Mouse (Mus musculus): ENCODE measurements at regions not wholly inside any gene's neighbourhood (a gene's known extent, or its start where the extent isn't known, plus 50 kb on each side); places are given as distances from the start of the nearest gene placed in this dataset.

GRCm38 (mm10) chr5:44975456-44976195, 176.1 kb upstream of the Ldb2 start:
- Histone ChIP-seq H3K4me2 (no peak overlapping the region), H3K9me3 (no peaks in the 10 kb centered on the region), H3K27me3 (no peaks in the 10 kb centered on the region), H3K9ac (no peak overlapping the region), H3K27ac (replicated peaks) (peak overlapping the region; percentile 35; the same call in 1 of the 2 replicates), H3K4me1 (replicated peaks) (no peaks in the 10 kb centered on the region; the same call in 1 of the 2 replicates), H3K36me3 (no peaks in the 10 kb centered on the region), H3K4me3 (no peak overlapping the region)
- 32% methylated on average over 9 of the region's 9 CpGs for WGBS
- ATAC-seq (ENCODE audit: low read depth), result no peak

DNA sequence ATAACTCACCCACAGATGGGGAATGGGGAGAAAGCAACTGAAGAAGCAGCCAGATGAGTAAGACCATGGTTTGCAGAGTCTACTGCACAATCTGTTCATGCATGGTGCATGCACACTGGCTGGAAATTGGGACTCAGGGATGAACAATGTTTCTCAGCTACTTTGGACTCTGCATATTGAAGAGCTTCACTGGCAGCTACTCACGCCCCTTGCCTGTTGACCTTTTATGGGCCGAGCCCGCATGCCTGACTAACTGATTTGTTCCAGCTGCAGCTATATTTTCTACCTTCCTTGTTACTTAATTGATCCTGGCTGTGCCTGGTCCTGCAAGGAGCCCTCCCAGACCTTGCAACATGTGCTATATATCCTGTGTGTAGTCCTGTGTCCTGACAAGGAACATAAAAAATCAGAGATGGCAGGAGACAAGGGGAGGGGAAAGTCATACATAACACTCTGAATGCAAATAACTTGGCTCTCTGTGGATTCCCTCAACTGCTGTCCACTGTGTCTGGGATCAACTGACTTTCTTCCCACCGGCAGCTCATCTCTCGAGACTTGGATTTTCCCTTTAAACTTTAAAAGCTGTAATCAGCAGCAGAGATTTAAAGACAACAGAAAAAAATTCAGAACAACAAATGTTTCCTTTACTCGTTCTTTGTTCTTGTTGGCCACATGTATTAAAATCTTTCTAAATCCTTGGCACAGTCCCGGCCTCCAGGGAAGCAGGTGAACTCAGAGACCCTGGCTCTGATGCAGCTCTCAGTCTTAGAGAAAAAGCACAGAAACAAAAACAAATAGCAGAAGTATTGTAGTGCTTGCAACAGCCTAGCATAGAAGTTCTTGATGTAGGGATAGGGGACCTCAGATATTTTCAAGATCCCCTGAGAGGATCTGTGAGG, 143.8 kb upstream of the Ldb2 start:
- Histone ChIP-seq H3K4me2 (no peak overlapping the region), H3K4me3 (no peak overlapping the region), H3K36me3 (no peaks in the 10 kb centered on the region), H3K27ac (replicated peaks) (peak overlapping the region; percentile 42), H3K9ac (no peak overlapping the region), H3K9me3 (0 out of 2 replicates have a peak, but pooled peaks cover 9% of the 10 kb centered on the region), H3K4me1 (replicated peaks) (peaks cover 17% of the 10 kb centered on the region), H3K27me3 (0 out of 2 replicates have a peak, but pooled peaks cover 2% of the 10 kb centered on the region)
- WGBS, result 10% methylated on average over 7 of the region's 7 CpGs
- ATAC-seq (ENCODE audit: low read depth), result peak; percentile 90

- Histone ChIP-seq H3K27me3 (0 out of 2 replicates have a peak, but pooled peaks cover 2% of the 10 kb centered on the region), H3K4me1 (replicated peaks) (peaks cover 17% of the 10 kb centered on the region), H3K27ac (replicated peaks) (peak overlapping the region; percentile 42; the same call in 1 of the 2 replicates), H3K4me2 (no peak overlapping the region), H3K4me3 (no peak overlapping the region), H3K36me3 (no peaks in the 10 kb centered on the region), H3K9ac (no peak overlapping the region), H3K9me3 (0 out of 2 replicates have a peak, but pooled peaks cover 9% of the 10 kb centered on the region)
- ATAC-seq (ENCODE audit: low read depth), result no peak
- WGBS, result 34% methylated on average over 2 of the region's 2 CpGs
Measured at GRCm38 (mm10) chr5:44942575-44942974, 143.1 kb upstream of the Ldb2 start.

- no peak for ATAC-seq (ENCODE audit: low read depth)
- H3K4me1 ChIP-seq (replicated peaks), result no peaks in the 10 kb centered on the region
- H3K9me3 ChIP-seq, result no peaks in the 10 kb centered on the region
- no peak overlapping the region for H3K9ac ChIP-seq
- WGBS, result 12% methylated on average over 2 of the region's 2 CpGs
- no peak overlapping the region for H3K4me2 ChIP-seq
- H3K27me3 ChIP-seq, result no peaks in the 10 kb centered on the region
- H3K36me3 ChIP-seq, result no peaks in the 10 kb centered on the region
- H3K4me3 ChIP-seq, result no peak overlapping the region
- no peak overlapping the region for H3K27ac ChIP-seq (replicated peaks)
Measured at GRCm38 (mm10) chr5:44925476-44925875, 126.0 kb upstream of the Ldb2 start.

DNA sequence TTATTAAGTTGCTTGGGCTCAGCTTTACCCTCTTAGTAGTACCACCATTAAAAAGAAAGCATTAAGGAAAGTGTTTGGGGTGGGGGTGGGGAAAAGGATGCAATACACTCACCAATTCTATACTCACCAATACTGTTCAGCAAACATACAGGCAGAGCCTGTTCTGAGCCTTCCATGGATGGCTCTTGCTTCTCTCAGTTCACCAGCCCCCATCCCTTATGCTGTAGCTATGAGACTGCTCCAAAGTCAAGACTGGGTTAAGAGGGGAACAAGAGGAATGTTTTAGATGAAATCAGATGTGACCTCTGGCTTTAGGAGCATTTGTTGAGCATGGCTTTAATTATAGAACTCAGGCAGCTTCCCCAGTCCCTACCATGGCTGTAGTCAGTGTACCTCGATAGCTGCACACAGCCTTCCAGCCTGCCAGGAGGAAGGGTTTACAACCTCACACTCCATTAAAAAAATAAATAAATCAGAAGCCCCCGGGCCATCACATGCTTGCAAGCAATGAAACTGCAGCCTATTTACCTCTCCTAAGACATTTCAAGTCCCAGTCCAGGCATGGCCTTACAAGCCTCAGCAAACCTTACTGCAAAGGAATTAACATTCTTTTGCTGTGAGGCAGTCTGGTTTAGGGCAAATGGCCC, 122.8 kb upstream of the Ldb2 start:
- Histone ChIP-seq H3K9me3 (no peaks in the 10 kb centered on the region), H3K9ac (no peak overlapping the region), H3K27ac (replicated peaks) (0 out of 2 replicates have a peak overlapping the region, but pooled peaks have one; percentile 4), H3K27me3 (no peaks in the 10 kb centered on the region), H3K4me2 (no peak overlapping the region), H3K4me3 (no peak overlapping the region), H3K36me3 (no peaks in the 10 kb centered on the region), H3K4me1 (replicated peaks) (peaks cover 3% of the 10 kb centered on the region; the same call in 1 of the 2 replicates)
- 38% methylated on average over 2 of the region's 2 CpGs for WGBS
- ATAC-seq (ENCODE audit: low read depth), result peak; percentile 43; the same call in 1 of the 2 replicates

DNA sequence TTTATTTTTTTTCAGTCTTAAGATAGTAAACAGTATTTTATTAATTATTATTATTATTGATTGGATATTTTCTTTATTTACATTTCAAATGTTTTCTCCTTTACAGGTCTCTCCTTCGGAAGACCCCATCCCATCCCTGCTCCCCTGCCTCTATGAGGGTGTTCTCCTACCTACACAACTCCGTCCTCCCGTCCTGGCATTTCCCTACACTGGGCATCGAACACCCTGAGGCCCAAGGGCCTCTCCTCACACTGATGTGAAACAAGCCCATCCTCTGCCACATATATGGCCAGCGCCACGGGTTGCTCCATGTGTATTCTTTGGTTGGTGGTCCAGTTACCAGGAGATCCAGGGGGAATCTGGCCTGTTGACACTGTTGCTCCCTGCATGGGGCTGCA, 118.3 kb upstream of the Ldb2 start:
- no peaks in the 10 kb centered on the region for H3K27me3 ChIP-seq

DNA sequence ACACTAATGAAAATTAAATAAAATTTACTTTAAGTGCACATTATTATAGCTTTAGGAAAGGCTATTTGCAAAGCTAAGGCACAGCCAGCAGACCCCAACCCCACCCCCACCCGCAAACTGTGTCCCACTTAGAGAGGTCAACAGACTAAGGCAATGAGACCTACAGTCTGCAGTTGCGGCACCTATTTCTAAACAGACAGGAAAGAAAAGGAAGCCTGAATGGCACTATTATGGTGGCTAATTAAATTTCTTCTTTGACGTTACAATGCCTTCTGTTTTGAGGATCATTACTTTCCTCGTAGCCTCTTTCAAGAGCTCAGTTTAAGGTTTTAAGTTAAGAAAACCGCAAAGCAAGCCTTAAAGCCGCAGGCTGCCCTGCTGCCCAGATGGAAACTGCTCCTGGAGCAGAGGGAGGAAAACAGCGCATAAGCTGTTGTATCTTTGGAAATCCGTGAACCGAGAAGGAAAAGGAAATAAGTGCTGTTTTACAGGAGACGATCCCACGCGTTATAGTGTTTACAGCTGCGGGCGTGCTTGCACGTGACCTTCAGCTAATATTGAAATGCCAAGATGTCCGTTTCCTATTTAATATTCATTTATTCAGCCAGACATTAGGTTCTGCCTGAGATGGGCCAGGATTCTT, 117.8 kb upstream of the Ldb2 start:
- Histone ChIP-seq H3K9me3 (no peaks in the 10 kb centered on the region), H3K4me1 (replicated peaks) (peaks cover 6% of the 10 kb centered on the region; the same call in 1 of the 2 replicates), H3K4me2 (peak overlapping the region; percentile 43), H3K27ac (replicated peaks) (no peak overlapping the region), H3K9ac (peak overlapping the region; percentile 38; the same call in 1 of the 2 replicates), H3K27me3 (no peaks in the 10 kb centered on the region), H3K36me3 (no peaks in the 10 kb centered on the region), H3K4me3 (peak overlapping the region; percentile 15; the same call in 1 of the 2 replicates)
- 0 out of 2 replicates have a peak, but pooled peaks have one; percentile 43 for ATAC-seq (ENCODE audit: low read depth)
- WGBS, result 39% methylated on average over 16 of the region's 16 CpGs

More for the DNA sequence above, 118.3 kb upstream of the Ldb2 start:
- WGBS, result 90% methylated on average over 6 of the region's 6 CpGs
- Histone ChIP-seq H3K4me1 (replicated peaks) (peaks cover 6% of the 10 kb centered on the region; the same call in 1 of the 2 replicates), H3K4me3 (no peak overlapping the region), H3K4me2 (peak overlapping the region; percentile 43), H3K27ac (replicated peaks) (no peak overlapping the region), H3K36me3 (no peaks in the 10 kb centered on the region), H3K9me3 (no peaks in the 10 kb centered on the region), H3K9ac (no peak overlapping the region)
- no peak for ATAC-seq (ENCODE audit: low read depth)

- no peak for ATAC-seq (ENCODE audit: low read depth)
- no peak overlapping the region for H3K27ac ChIP-seq (replicated peaks)
- H3K4me2 ChIP-seq, result no peak overlapping the region
- no peak overlapping the region for H3K9ac ChIP-seq
- H3K4me1 ChIP-seq (replicated peaks), result no peaks in the 10 kb centered on the region
- no peak overlapping the region for H3K4me3 ChIP-seq
- H3K36me3 ChIP-seq, result no peaks in the 10 kb centered on the region
- H3K27me3 ChIP-seq, result no peaks in the 10 kb centered on the region
- H3K9me3 ChIP-seq, result no peaks in the 10 kb centered on the region; the same call in 1 of the 2 replicates
- WGBS, result 79% methylated on average over 6 of the region's 6 CpGs
Measured at GRCm38 (mm10) chr5:44902541-44902940, 103.1 kb upstream of the Ldb2 start.

DNA sequence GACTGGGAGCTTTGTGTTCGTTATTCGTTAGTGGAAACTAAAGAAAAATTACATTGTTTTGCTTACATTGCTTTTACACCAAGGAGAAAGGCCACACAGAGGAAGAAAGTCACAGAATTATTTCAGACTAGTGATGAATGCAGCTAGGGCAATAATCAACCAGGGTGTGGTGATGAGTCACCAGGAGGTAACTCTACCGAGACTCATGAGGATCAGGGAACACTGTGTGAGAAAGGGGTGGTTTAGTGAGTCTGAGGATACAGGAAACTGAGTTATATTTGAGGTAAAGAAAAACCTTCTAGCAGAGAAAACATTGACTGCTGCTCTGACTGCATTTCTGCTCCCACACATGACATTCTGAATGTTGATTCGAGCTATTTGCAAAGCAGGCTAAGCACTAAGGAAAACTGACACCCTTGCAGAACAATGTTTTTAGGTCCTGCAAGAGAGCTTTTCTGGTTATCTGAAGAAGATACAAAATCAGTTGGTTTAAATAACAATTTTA, 87.1 kb upstream of the Ldb2 start:
- H3K4me3 ChIP-seq, result no peak overlapping the region
- no peaks in the 10 kb centered on the region for H3K36me3 ChIP-seq
- H3K9ac ChIP-seq, result no peak overlapping the region
- no peaks in the 10 kb centered on the region for H3K27me3 ChIP-seq
- H3K27ac ChIP-seq (replicated peaks), result no peak overlapping the region
- no peaks in the 10 kb centered on the region for H3K9me3 ChIP-seq
- no peaks in the 10 kb centered on the region for H3K4me1 ChIP-seq (replicated peaks)
- H3K4me2 ChIP-seq, result no peak overlapping the region
- ATAC-seq (ENCODE audit: low read depth), result no peak
- WGBS, result 83% methylated on average over 4 of the region's 4 CpGs

GRCm38 (mm10) chr5:44876946-44877345, 77.5 kb upstream of the Ldb2 start:
- Histone ChIP-seq H3K27ac (replicated peaks) (no peak overlapping the region), H3K4me1 (replicated peaks) (no peaks in the 10 kb centered on the region), H3K4me2 (no peak overlapping the region), H3K9me3 (no peaks in the 10 kb centered on the region), H3K9ac (no peak overlapping the region), H3K36me3 (no peaks in the 10 kb centered on the region), H3K27me3 (no peaks in the 10 kb centered on the region), H3K4me3 (no peak overlapping the region)
- 86% methylated on average over 3 of the region's 3 CpGs for WGBS
- ATAC-seq (ENCODE audit: low read depth), result no peak

DNA sequence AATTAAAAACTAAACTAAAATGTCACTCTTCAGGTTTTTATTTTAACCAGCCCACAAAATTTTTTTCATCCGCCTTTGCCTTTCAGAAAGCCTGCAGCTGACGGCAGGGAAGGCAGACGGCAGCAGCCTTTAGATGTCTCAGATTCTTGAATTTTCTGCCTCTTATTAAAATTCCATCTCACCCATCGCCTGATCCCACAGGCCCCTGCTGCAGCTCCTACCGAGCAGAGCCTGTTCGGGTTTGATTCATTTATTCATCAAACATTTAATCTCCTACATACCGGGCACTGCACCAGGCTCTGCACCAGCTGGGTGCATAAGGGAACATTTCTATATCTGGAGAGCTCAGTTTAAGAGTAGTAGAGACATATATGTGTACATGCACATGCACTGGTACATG, 72.8 kb upstream of the Ldb2 start:
- Histone ChIP-seq H3K36me3 (no peaks in the 10 kb centered on the region), H3K9ac (no peak overlapping the region), H3K4me1 (replicated peaks) (no peaks in the 10 kb centered on the region), H3K9me3 (no peaks in the 10 kb centered on the region), H3K4me2 (no peak overlapping the region), H3K27ac (replicated peaks) (no peak overlapping the region), H3K4me3 (no peak overlapping the region), H3K27me3 (no peaks in the 10 kb centered on the region)
- WGBS, result 59% methylated on average over 7 of the region's 7 CpGs
- no peak for ATAC-seq (ENCODE audit: low read depth)
